31 mouse cellular contexts compared by ENCODE assay signal in genomic region chr9:74194898-74195297, GRCm38 (mm10).
DNase-seq lines count a peak whose midpoint lies in the region; ATAC-seq and TF ChIP-seq lines count a peak whose summit lies in the region.
"Had no signal": no experiment of that assay in that cellular context is flagged by ENCODE, and none has a peak within 500 bp of the region (broad histone marks: within the 10 kb centered on the region; RNA-seq: fewer than 3 reads in every experiment).

No protein-coding gene starts in this region.

- no peak overlapping the region for H3K27ac ChIP-seq in forebrain, embryonic 14.5 days (ENCODE audit: low read depth, low read length)
- H3K27ac ChIP-seq in forebrain, embryonic 10.5 days, result no peak overlapping the region
- no peak overlapping the region for H3K27ac ChIP-seq in forebrain, postnatal 0 days (ENCODE audit: low read depth, low read length)
- H3K27ac ChIP-seq: embryonic facial prominence, embryonic 10.5 days; embryonic facial prominence, embryonic 13.5 days; heart, embryonic 15.5 days; hindbrain, embryonic 10.5 days; hindbrain, embryonic 13.5 days had no signal

- H3K4me3 ChIP-seq in forebrain, embryonic 14.5 days (ENCODE audit: low read depth, low read length), result no peak overlapping the region
- H3K4me3 ChIP-seq in forebrain, embryonic 10.5 days, result no peak overlapping the region
- H3K4me3 ChIP-seq in forebrain, postnatal 0 days (ENCODE audit: low read depth, low read length), result no peak overlapping the region
- H3K4me3 ChIP-seq: embryonic facial prominence, embryonic 10.5 days; embryonic facial prominence, embryonic 13.5 days; erythroblast, embryonic 14.5 days; heart, embryonic 12.5 days; heart, embryonic 15.5 days; hindbrain, embryonic 10.5 days; hindbrain, embryonic 13.5 days had no signal

- peak; percentile 78 for DNase-seq in forebrain, embryonic 14.5 days (ENCODE audit: low spot score)
- no peak for DNase-seq in forebrain, embryonic 10.5 days (ENCODE audit: extremely low spot score, low spot score)
- peak; percentile 23 for DNase-seq in retina, postnatal 1 day
- DNase-seq in retina, embryonic 14.5 days (ENCODE audit: low spot score), result no peak
- DNase-seq in forebrain, postnatal 0 days, result peak; percentile 9
- DNase-seq in urinary bladder, postnatal 10 days (ENCODE audit: low spot score), result no peak
- DNase-seq: adrenal gland, adult 2 months; adrenal gland, postnatal 14 days; B cell, adult 2 months; cerebellum, adult 11-12 months; cerebellum, adult 8-10 months; cerebellum, postnatal 10 days; cerebellum, postnatal 36 days; embryo, embryonic 11 days; gastrocnemius, postnatal 25 days; heart, adult 18-20 months; heart, postnatal 10 days; heart, postnatal 36 days; kidney, adult 18-20 months had no signal

- WGBS in forebrain, embryonic 14.5 days, result 24% methylated on average over 2 of the region's 2 CpGs
- WGBS in forebrain, embryonic 10.5 days, result 77% methylated on average over 2 of the region's 2 CpGs
- 26% methylated on average over 2 of the region's 2 CpGs for WGBS in forebrain, postnatal 0 days

- peaks cover 8% of the 10 kb centered on the region; the same call in 1 of the 2 replicates for H3K27me3 ChIP-seq in forebrain, embryonic 14.5 days (replicated peaks; ENCODE audit: control insufficient read depth, insufficient read depth, low read length)
- peaks cover 43% of the 10 kb centered on the region for H3K27me3 ChIP-seq in forebrain, embryonic 10.5 days (ENCODE audit: poor library complexity, severe bottlenecking)
- H3K27me3 ChIP-seq in forebrain, postnatal 0 days (ENCODE audit: insufficient read depth, low read length), result no peaks in the 10 kb centered on the region; the same call in 1 of the 2 replicates
- H3K27me3 ChIP-seq: CH12.LX; embryonic facial prominence, embryonic 13.5 days; heart, embryonic 12.5 days; heart, embryonic 15.5 days had no signal

- H3K4me1 ChIP-seq in forebrain, embryonic 14.5 days (ENCODE audit: control insufficient read depth, insufficient read depth, low read length), result no peaks in the 10 kb centered on the region
- no peaks in the 10 kb centered on the region for H3K4me1 ChIP-seq in forebrain, embryonic 10.5 days
- H3K4me1 ChIP-seq in forebrain, postnatal 0 days (ENCODE audit: insufficient read depth), result no peaks in the 10 kb centered on the region
- H3K4me1 ChIP-seq: embryonic facial prominence, embryonic 10.5 days; embryonic facial prominence, embryonic 13.5 days; heart, embryonic 12.5 days; heart, embryonic 15.5 days; hindbrain, embryonic 13.5 days had no signal

- H3K36me3 ChIP-seq in forebrain, embryonic 14.5 days (ENCODE audit: control insufficient read depth, insufficient read depth, low read length), result no peaks in the 10 kb centered on the region
- H3K36me3 ChIP-seq in forebrain, embryonic 10.5 days (replicated peaks), result no peaks in the 10 kb centered on the region
- H3K36me3 ChIP-seq in forebrain, postnatal 0 days (ENCODE audit: insufficient read depth), result no peaks in the 10 kb centered on the region
- H3K36me3 ChIP-seq: embryonic facial prominence, embryonic 10.5 days; embryonic facial prominence, embryonic 13.5 days; G1E; heart, embryonic 12.5 days; heart, embryonic 15.5 days; hindbrain, embryonic 10.5 days; hindbrain, embryonic 13.5 days had no signal

- no peak overlapping the region for H3K9ac ChIP-seq in forebrain, embryonic 14.5 days (ENCODE audit: low read length)
- no peak overlapping the region for H3K9ac ChIP-seq in forebrain, postnatal 0 days
- H3K9ac ChIP-seq: embryonic facial prominence, embryonic 13.5 days; heart, embryonic 12.5 days; heart, embryonic 15.5 days; hindbrain, embryonic 13.5 days had no signal

- no peak overlapping the region for H3K4me2 ChIP-seq in forebrain, embryonic 14.5 days (ENCODE audit: low read length)
- H3K4me2 ChIP-seq in forebrain, postnatal 0 days (ENCODE audit: low read depth), result no peak overlapping the region
- H3K4me2 ChIP-seq: embryonic facial prominence, embryonic 13.5 days; heart, embryonic 12.5 days; heart, embryonic 15.5 days; hindbrain, embryonic 13.5 days had no signal

- H3K9me3 ChIP-seq in forebrain, embryonic 14.5 days (replicated peaks; ENCODE audit: control insufficient read depth, low read length), result no peaks in the 10 kb centered on the region
- no peaks in the 10 kb centered on the region for H3K9me3 ChIP-seq in forebrain, embryonic 10.5 days
- H3K9me3 ChIP-seq in forebrain, postnatal 0 days (ENCODE audit: low read length), result no peaks in the 10 kb centered on the region
- H3K9me3 ChIP-seq: embryonic facial prominence, embryonic 10.5 days; embryonic facial prominence, embryonic 13.5 days; heart, embryonic 12.5 days; heart, embryonic 15.5 days; hindbrain, embryonic 10.5 days; hindbrain, embryonic 13.5 days had no signal

- ATAC-seq in forebrain, embryonic 14.5 days, result peak; percentile 60; the same call in 1 of the 2 replicates
- no peak for ATAC-seq in forebrain, postnatal 0 days
- ATAC-seq: hindbrain, embryonic 16.5 days; inflammation-experienced regulatory T-cells, adult 6 months; intestine, embryonic 16.5 days had no signal

- no peak for TF ChIP-seq CTCF in forebrain, postnatal 0 days (IDR thresholded peaks at IDR 0.05; ENCODE audit: low read depth)

Comparison
In these comparisons a context has a peak if more than half of its experiments do, and no peak if none do; other contexts are left out.
1. DNase-seq: peak in forebrain, embryonic 14.5 days (single experiment), retina, postnatal 1 day (single experiment) and forebrain, postnatal 0 days (single experiment); none in forebrain, embryonic 10.5 days (single experiment), retina, embryonic 14.5 days (single experiment) and urinary bladder, postnatal 10 days (single experiment).